In genomic region chr1:166843397-166843877, GRCm38 (mm10) we compare ENCODE assay signal across 8 mouse cellular contexts.
DNase-seq lines count a peak whose midpoint lies in the region; ATAC-seq lines count a peak whose summit lies in the region.
"Had no signal": no experiment of that assay in that cellular context is flagged by ENCODE, and none has a peak within 500 bp of the region (broad histone marks: within the 10 kb centered on the region; RNA-seq: fewer than 3 reads in every experiment).

No protein-coding gene starts in this region.

- peak overlapping the region; percentile 76 for H3K27ac ChIP-seq in forebrain, embryonic 13.5 days
- peak overlapping the region; percentile 84 for H3K27ac ChIP-seq in midbrain, embryonic 13.5 days

- H3K4me2 ChIP-seq in forebrain, embryonic 13.5 days: peak overlapping the region; percentile 54
- peak overlapping the region; percentile 54 for H3K4me2 ChIP-seq in midbrain, embryonic 13.5 days (replicated peaks)

- under 1% methylated on average over 11 of the region's 11 CpGs for WGBS in forebrain, embryonic 13.5 days
- under 1% methylated on average over 11 of the region's 11 CpGs for WGBS in midbrain, embryonic 13.5 days

- H3K4me3 ChIP-seq in forebrain, embryonic 13.5 days: peak overlapping the region; percentile 26
- H3K4me3 ChIP-seq in midbrain, embryonic 13.5 days (replicated peaks): peak overlapping the region; percentile 29
- H3K4me3 ChIP-seq: megakaryocyte, embryonic 14.5 days had no signal

- ATAC-seq in forebrain, embryonic 13.5 days: peak; percentile 58
- ATAC-seq in midbrain, embryonic 13.5 days: peak; percentile 74

- peak overlapping the region; percentile 43; the same call in 1 of the 2 replicates for H3K9ac ChIP-seq in forebrain, embryonic 13.5 days
- H3K9ac ChIP-seq in midbrain, embryonic 13.5 days (replicated peaks): peak overlapping the region; percentile 55; the same call in 1 of the 2 replicates

- DNase-seq in lung, postnatal 10 days: peak; percentile 11
- no peak for DNase-seq in lung, postnatal 14 days
- peak; percentile 8 for DNase-seq in kidney, adult 11 months
- DNase-seq in ovary, postnatal 14 days (ENCODE audit: low spot score): no peak
- DNase-seq in layer of hippocampus, adult 8-10 months (ENCODE audit: low spot score in 2 of 2): no peak

- H3K27me3 ChIP-seq in forebrain, embryonic 13.5 days: no peaks in the 10 kb centered on the region
- no peaks in the 10 kb centered on the region for H3K27me3 ChIP-seq in midbrain, embryonic 13.5 days

- peaks cover 28% of the 10 kb centered on the region for H3K4me1 ChIP-seq in forebrain, embryonic 13.5 days
- H3K4me1 ChIP-seq in midbrain, embryonic 13.5 days (replicated peaks): peaks cover 37% of the 10 kb centered on the region

- no peaks in the 10 kb centered on the region for H3K36me3 ChIP-seq in forebrain, embryonic 13.5 days (ENCODE audit: poor library complexity, severe bottlenecking)
- no peaks in the 10 kb centered on the region for H3K36me3 ChIP-seq in midbrain, embryonic 13.5 days

- no peaks in the 10 kb centered on the region for H3K9me3 ChIP-seq in forebrain, embryonic 13.5 days (replicated peaks)
- no peaks in the 10 kb centered on the region for H3K9me3 ChIP-seq in midbrain, embryonic 13.5 days
- H3K9me3 ChIP-seq: megakaryocyte, embryonic 14.5 days had no signal

Comparison
In these comparisons a context has a peak if more than half of its experiments do, and no peak if none do; other contexts are left out.
1. DNase-seq: peak in lung, postnatal 10 days (single experiment) and kidney, adult 11 months (single experiment); none in lung, postnatal 14 days (single experiment), ovary, postnatal 14 days (single experiment) and layer of hippocampus, adult 8-10 months (0 of 2).